Mouse (Mus musculus) frontal cortex, postnatal 14 days (tissue): ENCODE data around the gene Slc11a1.

ENCODE experiments used
- DNase-seq, 2 experiments: peaks; one replicate each; pipeline ENCODE4 v3.0.0; 2022; ENCODE audit warnings: low spot score in 2 of 2

The Slc11a1 gene

GRCm38 (mm10) chr1:74353453-74354229 lies 21.4 kb upstream of the Slc11a1 start:
- no peak for DNase-seq

GRCm38 (mm10) chr1:74357531-74357930 lies 17.5 kb upstream of the Slc11a1 start:
- no peak for DNase-seq

GRCm38 (mm10) chr1:74359952-74360517 lies 15.0 kb upstream of the Slc11a1 start:
- DNase-seq, result no peak

- DNase-seq, result peak; percentile 66 to 70
These were observed 13.2 kb upstream of the Slc11a1 start, which contains the start of gene Catip for GRCm38 (mm10) chr1:74361812-74362211. TSS of gene Catip (plus strand) at chr1:74362108.

GRCm38 (mm10) chr1:74362325-74363229 lies 12.4 kb upstream of the Slc11a1 start:
- no peak for DNase-seq

- no peak for DNase-seq
These were observed 11.6 kb upstream of the Slc11a1 start for GRCm38 (mm10) chr1:74363437-74363836.

GRCm38 (mm10) chr1:74364270-74364669 lies 10.7 kb upstream of the Slc11a1 start:
- no peak for DNase-seq

GRCm38 (mm10) chr1:74367886-74368645 lies 6.9 kb upstream of the Slc11a1 start:
- DNase-seq, result peak in 1 of 2 experiments; percentile 28

- no peak for DNase-seq
These were observed 5.0 kb upstream of the Slc11a1 start for GRCm38 (mm10) chr1:74370040-74370439.

GRCm38 (mm10) chr1:74373372-74373771 lies 1.6 kb upstream of the Slc11a1 start:
- DNase-seq, result no peak

- DNase-seq, result no peak
These were observed 566 bp downstream of the Slc11a1 start for GRCm38 (mm10) chr1:74375561-74375960.

GRCm38 (mm10) chr1:74376396-74376795 lies 1.4 kb downstream of the Slc11a1 start:
- no peak for DNase-seq

GRCm38 (mm10) chr1:74379058-74379504 lies 4.1 kb downstream of the Slc11a1 start:
- DNase-seq, result no peak

GRCm38 (mm10) chr1:74380484-74380883 lies 5.5 kb downstream of the Slc11a1 start:
- no peak for DNase-seq

- DNase-seq, result no peak
These were observed 6.6 kb downstream of the Slc11a1 start for GRCm38 (mm10) chr1:74381588-74382021.

- no peak for DNase-seq
These were observed 8.4 kb downstream of the Slc11a1 start for GRCm38 (mm10) chr1:74383385-74383784.

- no peak for DNase-seq
These were observed 9.5 kb downstream of the Slc11a1 start for GRCm38 (mm10) chr1:74384525-74384924.

- DNase-seq, result no peak
These were observed 10.1 kb downstream of the Slc11a1 start for GRCm38 (mm10) chr1:74385064-74385463.

- DNase-seq, result no peak
These were observed 10.5 kb downstream of the Slc11a1 start for GRCm38 (mm10) chr1:74385531-74385930.

- no peak for DNase-seq
These were observed 11.3 kb downstream of the Slc11a1 start for GRCm38 (mm10) chr1:74386363-74386713.

GRCm38 (mm10) chr1:74386714-74387385 lies 11.9 kb downstream of the Slc11a1 start:
- peak; percentile 88 to 89 for DNase-seq
